Mouse (Mus musculus) heart, postnatal 0 days (tissue): ENCODE data around the gene Ccsap. TPM values are rescaled to one million over a fixed set of nuclear protein-coding genes. Genes with fewer than 3 reads are reported as not detected.

ENCODE experiments used
- ATAC-seq: fragments of 200-750 bp; cut with Nextera tagmentation; 2 replicates; pipeline ENCODE4 v1.8.0; 2017; ENCODE audit warnings: low read depth, moderate number of reproducible peaks, moderate library complexity; ENCODE audit not compliant: insufficient read depth
- DNase-seq: peaks from one replicate; pipeline ENCODE4 v3.0.0-alpha.2; 2016; ENCODE audit warnings: low spot score
- H3K27ac ChIP-seq: fragments of 300-500 bp; sonication (generic); 2 replicates; pipeline ENCODE4 v1.5.1; 2014; ENCODE audit warnings: low read depth, mild to moderate bottlenecking
- H3K27me3 ChIP-seq: fragments of 300-500 bp; sonication (generic); 2 replicates; pipeline ENCODE4 v1.6.1; 2014; ENCODE audit warnings: low read length, mixed read lengths; ENCODE audit not compliant: control insufficient read depth, insufficient read depth
- H3K36me3 ChIP-seq: fragments of 300-500 bp; sonication (generic); replicated peaks from 2 replicates; pipeline ENCODE4 v1.6.1; 2014; ENCODE audit warnings: low read length, mixed read lengths; ENCODE audit not compliant: control insufficient read depth, insufficient read depth
- H3K4me1 ChIP-seq: fragments of 300-500 bp; sonication (generic); 2 replicates; pipeline ENCODE4 v1.6.1; 2014; ENCODE audit warnings: antibody characterized with exemption; ENCODE audit not compliant: control insufficient read depth, insufficient read depth
- H3K4me2 ChIP-seq: fragments of 300-500 bp; sonication (generic); 2 replicates; pipeline ENCODE4 v1.6.1; 2014; ENCODE audit warnings: low read depth, mild to moderate bottlenecking, low read length, moderate library complexity
- H3K4me3 ChIP-seq: fragments of 300-500 bp; sonication (generic); 2 replicates; pipeline ENCODE4 v1.5.1; 2014; ENCODE audit warnings: low read depth, low read length
- H3K9ac ChIP-seq: fragments of 300-500 bp; sonication (generic); replicated peaks from 2 replicates; pipeline ENCODE4 v1.6.1; 2014; ENCODE audit warnings: low read depth, low read length, mixed read lengths
- H3K9me3 ChIP-seq: fragments of 300-500 bp; sonication (generic); replicated peaks from 2 replicates; pipeline ENCODE4 v1.6.1; 2016; ENCODE audit warnings: low read length; ENCODE audit not compliant: control insufficient read depth
- CTCF ChIP-seq: IDR thresholded peaks from 2 replicates; pipeline ENCODE4 v1.5.1; 2016; ENCODE audit warnings: antibody characterized with exemption, control low read depth, low read depth
- EP300 ChIP-seq: IDR thresholded peaks from 2 replicates; pipeline ENCODE4 v1.6.1; 2016; ENCODE audit warnings: antibody characterized with exemption, low read depth
- WGBS: fragments of 180-500 bp; shearing (Covaris S2); extraction: QIAGEN DNeasy Blood & Tissue Kit; methylation state at CpG from one replicate; pipeline ENCODE4 v1.1.7; 2014; 5-methylcytosine and 5-hydroxymethylcytosine counted together
- polyA plus RNA-seq: library from polyadenylated mRNA; unstranded; fragments of >200 nt; fragmentation: Nextera tagmentation; extraction: Ambion mirVana; gene quantifications from 2 replicates; pipeline ENCODE4 v1.2.1, GENCODE M21; 2015
- total RNA-seq: library from RNA; depleted of rRNA; stranded (reverse); fragments of >200 nt; gene quantifications from 2 replicates; pipeline ENCODE4 v1.2.3, GENCODE M21; 2014; ENCODE audit warnings: low replicate concordance

Gene Ccsap
- total and polyA plus RNA-seq, 2 experiments from 2014 or later = 1.2 to 5.1 TPM

GRCm38 (mm10) chr8:123799434-123799833 is 60.6 kb downstream of the Ccsap start:
- H3K4me1 ChIP-seq = no peaks in the 10 kb centered on the region
- no peaks in the 10 kb centered on the region for H3K9me3 ChIP-seq
- TF ChIP-seq CTCF = no peak
- TF ChIP-seq EP300 = no peak
- H3K27me3 ChIP-seq = no peaks in the 10 kb centered on the region
- no peak overlapping the region for H3K4me2 ChIP-seq
- no peak for DNase-seq
- no peak overlapping the region for H3K27ac ChIP-seq
- 73% methylated on average over 6 of the region's 6 CpGs for WGBS
- H3K4me3 ChIP-seq = no peak overlapping the region
- H3K36me3 ChIP-seq = no peaks in the 10 kb centered on the region
- ATAC-seq = no peak
- no peak overlapping the region for H3K9ac ChIP-seq

- no peak for TF ChIP-seq EP300
- no peak for TF ChIP-seq CTCF
- Histone ChIP-seq H3K9ac (no peak overlapping the region), H3K36me3 (no peaks in the 10 kb centered on the region), H3K4me1 (no peaks in the 10 kb centered on the region), H3K27ac (no peak overlapping the region), H3K4me3 (no peak overlapping the region), H3K9me3 (no peaks in the 10 kb centered on the region), H3K4me2 (no peak overlapping the region), H3K27me3 (no peaks in the 10 kb centered on the region)
- DNase-seq (no peak), ATAC-seq (no peak)
- 72% methylated on average over 15 of the region's 15 CpGs for WGBS
Measured at GRCm38 (mm10) chr8:123797928-123798327, 62.1 kb downstream of the Ccsap start.

GRCm38 (mm10) chr8:123796758-123797157 is 63.3 kb downstream of the Ccsap start:
- no peaks in the 10 kb centered on the region for H3K4me1 ChIP-seq
- no peak overlapping the region for H3K4me2 ChIP-seq
- TF ChIP-seq EP300 (no peak), CTCF (no peak)
- no peaks in the 10 kb centered on the region for H3K36me3 ChIP-seq
- H3K4me3 ChIP-seq = no peak overlapping the region
- H3K27ac ChIP-seq = no peak overlapping the region
- no peaks in the 10 kb centered on the region for H3K27me3 ChIP-seq
- WGBS = 39% methylated on average over 4 of the region's 4 CpGs
- no peak overlapping the region for H3K9ac ChIP-seq
- ATAC-seq (no peak), DNase-seq (no peak)
- no peaks in the 10 kb centered on the region for H3K9me3 ChIP-seq

- H3K27ac ChIP-seq = no peak overlapping the region
- no peak overlapping the region for H3K4me3 ChIP-seq
- 74% methylated on average over 4 of the region's 4 CpGs for WGBS
- no peak for ATAC-seq
- DNase-seq = no peak
- H3K9ac ChIP-seq = no peak overlapping the region
- H3K4me1 ChIP-seq = no peaks in the 10 kb centered on the region
- no peaks in the 10 kb centered on the region for H3K9me3 ChIP-seq
- H3K27me3 ChIP-seq = no peaks in the 10 kb centered on the region
- no peaks in the 10 kb centered on the region for H3K36me3 ChIP-seq
- H3K4me2 ChIP-seq = no peak overlapping the region
- TF ChIP-seq CTCF = no peak
- TF ChIP-seq EP300 = no peak
Measured at GRCm38 (mm10) chr8:123794766-123795165, 65.2 kb downstream of the Ccsap start.

GRCm38 (mm10) chr8:123793900-123794299 is 66.1 kb downstream of the Ccsap start:
- Histone ChIP-seq H3K9me3 (no peaks in the 10 kb centered on the region), H3K27me3 (no peaks in the 10 kb centered on the region), H3K36me3 (no peaks in the 10 kb centered on the region), H3K27ac (no peak overlapping the region), H3K4me1 (no peaks in the 10 kb centered on the region), H3K9ac (no peak overlapping the region), H3K4me3 (no peak overlapping the region), H3K4me2 (no peak overlapping the region)
- no peak for ATAC-seq
- DNase-seq = no peak
- 49% methylated on average over 10 of the region's 10 CpGs for WGBS
- TF ChIP-seq EP300 = no peak
- no peak for TF ChIP-seq CTCF

- Histone ChIP-seq H3K4me3 (no peak overlapping the region), H3K9me3 (no peaks in the 10 kb centered on the region), H3K27ac (no peak overlapping the region), H3K36me3 (no peaks in the 10 kb centered on the region), H3K4me1 (no peaks in the 10 kb centered on the region), H3K27me3 (no peaks in the 10 kb centered on the region), H3K9ac (no peak overlapping the region), H3K4me2 (no peak overlapping the region)
- 77% methylated on average over 7 of the region's 7 CpGs for WGBS
- ATAC-seq (no peak), DNase-seq (no peak)
- TF ChIP-seq CTCF (no peak), EP300 (no peak)
Measured at GRCm38 (mm10) chr8:123791845-123792225, 68.2 kb downstream of the Ccsap start.
